Mouse (Mus musculus): ENCODE results near the gene Tjap1. TPM values are rescaled to one million over a fixed set of nuclear protein-coding genes. Genes with fewer than 3 reads are reported as not detected.

Tjap1 gene
- polyA plus RNA-seq, 1 experiment from 2014 or later: 10.9 TPM

GRCm38 (mm10) chr17:46287678-46288095 lies 4.9 kb upstream of the Tjap1 start:
- Histone ChIP-seq H3K27me3 (ENCODE audit: control insufficient read depth, insufficient read depth, low read depth, low read length) (0 out of 2 replicates have a peak, but pooled peaks cover 3% of the 10 kb centered on the region), H3K4me3 (ENCODE audit: low read depth, low read length) (no peak overlapping the region), H3K27ac (ENCODE audit: low read length) (no peak overlapping the region), H3K9me3 (replicated peaks; ENCODE audit: control insufficient read depth, low read length) (no peaks in the 10 kb centered on the region), H3K9ac (ENCODE audit: low read depth, low read length) (no peak overlapping the region), H3K4me1 (ENCODE audit: control insufficient read depth, low read depth, low read length) (peaks cover 5% of the 10 kb centered on the region), H3K36me3 (ENCODE audit: control insufficient read depth, insufficient read depth) (no peaks in the 10 kb centered on the region), H3K4me2 (ENCODE audit: low read depth, low read length) (no peak overlapping the region)
- WGBS (ENCODE audit: insufficient replicate concordance): 41% methylated on average over 11 of the region's 11 CpGs
- no peak for ATAC-seq (ENCODE audit: low read depth)

- no peaks in the 10 kb centered on the region for H3K9me3 ChIP-seq (replicated peaks; ENCODE audit: control insufficient read depth, low read length)
- H3K9ac ChIP-seq (ENCODE audit: low read depth, low read length): no peak overlapping the region
- no peak for ATAC-seq (ENCODE audit: low read depth)
- peaks cover 16% of the 10 kb centered on the region for H3K4me1 ChIP-seq (ENCODE audit: control insufficient read depth, low read depth, low read length)
- no peak overlapping the region for H3K27ac ChIP-seq (ENCODE audit: low read length)
- no peak overlapping the region for H3K4me3 ChIP-seq (ENCODE audit: low read depth, low read length)
- no peaks in the 10 kb centered on the region for H3K36me3 ChIP-seq (ENCODE audit: control insufficient read depth, insufficient read depth)
- H3K4me2 ChIP-seq (ENCODE audit: low read depth, low read length): no peak overlapping the region
- WGBS (ENCODE audit: insufficient replicate concordance): 46% methylated on average over 6 of the region's 6 CpGs
- H3K27me3 ChIP-seq (ENCODE audit: control insufficient read depth, insufficient read depth, low read depth, low read length): no peaks in the 10 kb centered on the region
Measured at GRCm38 (mm10) chr17:46285407-46285806, 2.6 kb upstream of the Tjap1 start.

- no peak for ATAC-seq (ENCODE audit: low read depth)
- Histone ChIP-seq H3K27me3 (ENCODE audit: control insufficient read depth, insufficient read depth, low read depth, low read length) (no peaks in the 10 kb centered on the region), H3K4me2 (ENCODE audit: low read depth, low read length) (no peak overlapping the region), H3K27ac (ENCODE audit: low read length) (no peak overlapping the region), H3K4me1 (ENCODE audit: control insufficient read depth, low read depth, low read length) (peaks cover 16% of the 10 kb centered on the region), H3K9ac (ENCODE audit: low read depth, low read length) (no peak overlapping the region), H3K9me3 (replicated peaks; ENCODE audit: control insufficient read depth, low read length) (no peaks in the 10 kb centered on the region), H3K4me3 (ENCODE audit: low read depth, low read length) (no peak overlapping the region), H3K36me3 (ENCODE audit: control insufficient read depth, insufficient read depth) (no peaks in the 10 kb centered on the region; the same call in 1 of the 2 replicates)
- WGBS (ENCODE audit: insufficient replicate concordance): 37% methylated on average over 7 of the region's 7 CpGs
Measured at GRCm38 (mm10) chr17:46284653-46285052, 1.8 kb upstream of the Tjap1 start.

- no peak for ATAC-seq (ENCODE audit: low read depth)
Measured at GRCm38 (mm10) chr17:46283911-46284310, 1.1 kb upstream of the Tjap1 start.

GRCm38 (mm10) chr17:46283140-46283539 lies 314 bp upstream of the Tjap1 start:
- Histone ChIP-seq H3K27me3 (ENCODE audit: control insufficient read depth, insufficient read depth, low read depth, low read length) (no peaks in the 10 kb centered on the region), H3K27ac (ENCODE audit: low read length) (no peak overlapping the region), H3K4me2 (ENCODE audit: low read depth, low read length) (peak overlapping the region; percentile 94), H3K9ac (ENCODE audit: low read depth, low read length) (peak overlapping the region; percentile 83; the same call in 1 of the 2 replicates), H3K4me1 (ENCODE audit: control insufficient read depth, low read depth, low read length) (peaks cover 16% of the 10 kb centered on the region), H3K9me3 (replicated peaks; ENCODE audit: control insufficient read depth, low read length) (no peaks in the 10 kb centered on the region), H3K4me3 (ENCODE audit: low read depth, low read length) (peak overlapping the region; percentile 80), H3K36me3 (ENCODE audit: control insufficient read depth, insufficient read depth) (peaks cover 4% of the 10 kb centered on the region; the same call in 1 of the 2 replicates)
- 26% methylated on average over 9 of the region's 9 CpGs for WGBS (ENCODE audit: insufficient replicate concordance)
- ATAC-seq (ENCODE audit: low read depth): no peak; the same call in 1 of the 2 replicates

More at GRCm38 (mm10) chr17:46283911-46284310, 1.1 kb upstream of the Tjap1 start:
- Histone ChIP-seq H3K4me1 (ENCODE audit: control insufficient read depth, low read depth, low read length) (peaks cover 16% of the 10 kb centered on the region), H3K36me3 (ENCODE audit: control insufficient read depth, insufficient read depth) (peaks cover 4% of the 10 kb centered on the region; the same call in 1 of the 2 replicates), H3K9ac (ENCODE audit: low read depth, low read length) (no peak overlapping the region), H3K9me3 (replicated peaks; ENCODE audit: control insufficient read depth, low read length) (no peaks in the 10 kb centered on the region), H3K4me2 (ENCODE audit: low read depth, low read length) (no peak overlapping the region), H3K27ac (ENCODE audit: low read length) (no peak overlapping the region), H3K27me3 (ENCODE audit: control insufficient read depth, insufficient read depth, low read depth, low read length) (no peaks in the 10 kb centered on the region), H3K4me3 (ENCODE audit: low read depth, low read length) (no peak overlapping the region)
- 71% methylated on average over 8 of the region's 8 CpGs for WGBS (ENCODE audit: insufficient replicate concordance)

GRCm38 (mm10) chr17:46278011-46278765 lies 4.6 kb downstream of the Tjap1 start:
- Histone ChIP-seq H3K4me3 (ENCODE audit: low read depth, low read length) (no peak overlapping the region), H3K4me2 (ENCODE audit: low read depth, low read length) (no peak overlapping the region), H3K27me3 (ENCODE audit: control insufficient read depth, insufficient read depth, low read depth, low read length) (no peaks in the 10 kb centered on the region), H3K36me3 (ENCODE audit: control insufficient read depth, insufficient read depth) (peaks cover 4% of the 10 kb centered on the region; the same call in 1 of the 2 replicates), H3K9me3 (replicated peaks; ENCODE audit: control insufficient read depth, low read length) (no peaks in the 10 kb centered on the region), H3K4me1 (ENCODE audit: control insufficient read depth, low read depth, low read length) (peaks cover 13% of the 10 kb centered on the region), H3K9ac (ENCODE audit: low read depth, low read length) (no peak overlapping the region), H3K27ac (ENCODE audit: low read length) (no peak overlapping the region)
- 80% methylated on average over 12 of the region's 12 CpGs for WGBS (ENCODE audit: insufficient replicate concordance)
- no peak for ATAC-seq (ENCODE audit: low read depth)

- WGBS (ENCODE audit: insufficient replicate concordance): 76% methylated on average over 4 of the region's 4 CpGs
- Histone ChIP-seq H3K27me3 (ENCODE audit: control insufficient read depth, insufficient read depth, low read depth, low read length) (no peaks in the 10 kb centered on the region), H3K4me3 (ENCODE audit: low read depth, low read length) (no peak overlapping the region), H3K27ac (ENCODE audit: low read length) (no peak overlapping the region), H3K36me3 (ENCODE audit: control insufficient read depth, insufficient read depth) (peaks cover 4% of the 10 kb centered on the region; the same call in 1 of the 2 replicates), H3K9me3 (replicated peaks; ENCODE audit: control insufficient read depth, low read length) (no peaks in the 10 kb centered on the region), H3K4me2 (ENCODE audit: low read depth, low read length) (no peak overlapping the region), H3K9ac (ENCODE audit: low read depth, low read length) (no peak overlapping the region), H3K4me1 (ENCODE audit: control insufficient read depth, low read depth, low read length) (peaks cover 10% of the 10 kb centered on the region)
- ATAC-seq (ENCODE audit: low read depth): no peak
Measured at GRCm38 (mm10) chr17:46277586-46277985, 5.2 kb downstream of the Tjap1 start.

GRCm38 (mm10) chr17:46275506-46275905 lies 7.3 kb downstream of the Tjap1 start:
- ATAC-seq (ENCODE audit: low read depth): no peak
- no peaks in the 10 kb centered on the region for H3K27me3 ChIP-seq (ENCODE audit: control insufficient read depth, insufficient read depth, low read depth, low read length)
- 66% methylated on average over 10 of the region's 10 CpGs for WGBS (ENCODE audit: insufficient replicate concordance)

GRCm38 (mm10) chr17:46275034-46275433 lies 7.8 kb downstream of the Tjap1 start:
- Histone ChIP-seq H3K9ac (ENCODE audit: low read depth, low read length) (no peak overlapping the region), H3K4me1 (ENCODE audit: control insufficient read depth, low read depth, low read length) (no peaks in the 10 kb centered on the region), H3K4me2 (ENCODE audit: low read depth, low read length) (no peak overlapping the region), H3K27me3 (ENCODE audit: control insufficient read depth, insufficient read depth, low read depth, low read length) (no peaks in the 10 kb centered on the region), H3K36me3 (ENCODE audit: control insufficient read depth, insufficient read depth) (peaks cover 4% of the 10 kb centered on the region; the same call in 1 of the 2 replicates), H3K27ac (ENCODE audit: low read length) (no peak overlapping the region), H3K4me3 (ENCODE audit: low read depth, low read length) (no peak overlapping the region), H3K9me3 (replicated peaks; ENCODE audit: control insufficient read depth, low read length) (no peaks in the 10 kb centered on the region)
- ATAC-seq (ENCODE audit: low read depth): no peak
- 80% methylated on average over 6 of the region's 6 CpGs for WGBS (ENCODE audit: insufficient replicate concordance)

More at GRCm38 (mm10) chr17:46275506-46275905, 7.3 kb downstream of the Tjap1 start:
- no peak overlapping the region for H3K9ac ChIP-seq (ENCODE audit: low read depth, low read length)
- no peak overlapping the region for H3K4me2 ChIP-seq (ENCODE audit: low read depth, low read length)
- H3K4me1 ChIP-seq (ENCODE audit: control insufficient read depth, low read depth, low read length): no peaks in the 10 kb centered on the region
- H3K9me3 ChIP-seq (replicated peaks; ENCODE audit: control insufficient read depth, low read length): no peaks in the 10 kb centered on the region
- no peak overlapping the region for H3K27ac ChIP-seq (ENCODE audit: low read length)
- H3K36me3 ChIP-seq (ENCODE audit: control insufficient read depth, insufficient read depth): peaks cover 4% of the 10 kb centered on the region; the same call in 1 of the 2 replicates
- no peak overlapping the region for H3K4me3 ChIP-seq (ENCODE audit: low read depth, low read length)
